Mouse (Mus musculus): ENCODE data around the gene Cd200r3. TPM values are rescaled to one million over a fixed set of nuclear protein-coding genes. Genes with fewer than 3 reads are reported as not detected.

Cd200r3 gene
- 1.5 and 4.2 TPM in 2 replicates for total RNA-seq (2017)

- ATAC-seq (ENCODE audit: extremely low read depth, insufficient number of reproducible peaks, low FRiP score, poor library complexity, severe bottlenecking) = no peak
Measured at GRCm38 (mm10) chr16:44943468-44943867, at the start of gene Cd200r3. Cd200r3 (plus strand) TSS chr16:44943678.

GRCm38 (mm10) chr16:44932016-44932415 is 11.5 kb upstream of the Cd200r3 start:
- no peak for ATAC-seq (ENCODE audit: extremely low read depth, insufficient number of reproducible peaks, low FRiP score, poor library complexity, severe bottlenecking)

DNA sequence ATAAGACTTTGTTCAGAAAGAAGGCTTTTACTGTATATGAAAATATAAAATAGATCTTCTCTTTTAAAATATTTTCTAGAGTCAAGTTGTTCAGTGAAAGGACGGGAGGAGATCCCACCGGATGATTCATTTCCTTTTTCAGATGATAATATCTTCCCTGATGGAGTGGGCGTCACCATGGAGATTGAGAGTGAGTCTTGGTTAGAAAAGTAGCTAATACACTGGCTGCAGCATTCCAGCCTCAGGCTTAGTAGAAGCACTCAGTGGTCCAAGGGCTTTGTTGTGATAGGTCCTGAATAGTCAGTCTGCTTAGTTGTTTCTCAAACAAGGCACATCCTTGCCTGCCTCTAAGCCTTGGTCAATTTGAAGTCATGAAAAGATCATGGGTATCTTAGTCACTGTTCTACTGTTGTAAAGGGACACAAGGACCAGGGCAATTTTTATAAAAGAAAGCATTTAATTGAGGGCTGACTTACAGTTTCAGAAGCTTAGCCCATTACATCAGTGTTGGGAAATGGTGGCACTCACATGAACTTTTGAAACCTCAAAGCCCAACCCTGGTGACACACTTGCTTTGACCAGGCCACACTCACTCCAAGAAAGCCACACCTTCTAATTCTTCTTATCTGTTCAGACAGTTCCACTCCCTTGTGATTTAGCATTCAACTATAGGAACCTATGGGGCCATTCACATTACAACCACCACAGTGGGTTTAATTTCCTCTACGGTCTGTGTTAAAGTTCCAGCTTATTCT is 8.1 kb downstream of the Cd200r3 start:
- ATAC-seq (ENCODE audit: extremely low read depth, insufficient number of reproducible peaks, low FRiP score, poor library complexity, severe bottlenecking) = no peak

GRCm38 (mm10) chr16:44962296-44962695 is 18.8 kb downstream of the Cd200r3 start:
- ATAC-seq (ENCODE audit: extremely low read depth, insufficient number of reproducible peaks, low FRiP score, poor library complexity, severe bottlenecking) = no peak

- peak; percentile 95 for ATAC-seq (ENCODE audit: extremely low read depth, insufficient number of reproducible peaks, low FRiP score, poor library complexity, severe bottlenecking)
Measured at GRCm38 (mm10) chr16:44962777-44963176, 19.3 kb downstream of the Cd200r3 start.

DNA sequence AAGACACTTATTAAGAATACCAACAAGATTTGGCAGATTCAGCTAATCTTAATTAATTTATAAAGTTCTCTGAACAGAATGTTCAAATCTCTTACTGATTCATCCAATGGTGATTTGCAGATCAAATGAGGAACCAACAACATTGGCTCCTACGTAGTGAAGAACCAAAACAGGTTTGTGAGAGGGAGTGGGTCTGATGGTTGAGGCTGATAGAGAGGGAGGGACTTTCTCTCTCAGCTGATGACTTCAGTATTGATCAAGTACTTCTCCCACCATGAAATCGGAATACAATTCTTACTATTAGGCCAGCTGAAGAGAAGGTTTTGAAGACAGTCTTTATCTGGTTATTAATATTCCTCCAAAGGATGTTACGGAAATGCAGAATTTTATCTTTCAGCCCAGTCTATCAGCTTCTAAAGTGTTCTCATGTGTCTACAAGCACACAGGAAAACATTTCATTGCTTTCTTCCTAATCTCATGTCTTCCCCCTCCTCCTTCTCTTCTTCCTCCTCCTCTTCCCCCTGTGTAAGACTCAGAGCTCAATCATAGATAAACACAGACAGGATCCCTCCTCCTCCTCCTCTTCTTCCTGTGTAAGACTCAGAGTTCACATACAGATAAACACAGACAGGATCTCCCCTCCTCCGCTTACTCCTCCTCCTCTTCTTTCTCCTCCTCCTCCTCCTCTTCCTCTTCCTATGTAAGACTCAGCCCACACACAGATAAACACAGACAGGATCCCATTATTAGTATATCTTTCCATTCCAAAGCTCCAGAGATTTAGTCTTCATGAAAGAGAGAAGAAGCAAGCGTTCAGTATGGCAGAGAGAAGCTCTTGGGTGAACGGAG is 21.3 kb downstream of the Cd200r3 start:
- no peak for ATAC-seq (ENCODE audit: extremely low read depth, insufficient number of reproducible peaks, low FRiP score, poor library complexity, severe bottlenecking)

GRCm38 (mm10) chr16:44965428-44965827 is 21.9 kb downstream of the Cd200r3 start:
- no peak for ATAC-seq (ENCODE audit: extremely low read depth, insufficient number of reproducible peaks, low FRiP score, poor library complexity, severe bottlenecking)

DNA sequence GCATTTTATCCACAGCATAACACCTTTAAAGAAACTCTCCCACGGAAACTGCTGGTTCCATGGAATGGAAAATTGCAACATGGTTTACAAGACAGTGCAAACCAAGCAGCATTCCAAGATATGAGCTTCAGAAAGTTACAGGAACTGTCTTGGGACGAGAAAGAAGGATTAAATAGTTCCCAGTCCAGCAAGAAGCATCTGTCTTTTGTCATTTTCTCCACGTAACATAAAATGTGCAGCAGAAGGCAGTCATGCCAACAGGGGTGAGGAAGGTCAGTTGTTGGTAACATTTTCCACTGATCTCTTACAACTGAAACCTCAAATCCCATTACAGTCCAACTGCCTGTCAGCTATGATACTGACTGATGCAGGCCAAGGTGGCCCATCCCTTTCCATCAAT is 22.4 kb downstream of the Cd200r3 start:
- no peak for ATAC-seq (ENCODE audit: extremely low read depth, insufficient number of reproducible peaks, low FRiP score, poor library complexity, severe bottlenecking)

DNA sequence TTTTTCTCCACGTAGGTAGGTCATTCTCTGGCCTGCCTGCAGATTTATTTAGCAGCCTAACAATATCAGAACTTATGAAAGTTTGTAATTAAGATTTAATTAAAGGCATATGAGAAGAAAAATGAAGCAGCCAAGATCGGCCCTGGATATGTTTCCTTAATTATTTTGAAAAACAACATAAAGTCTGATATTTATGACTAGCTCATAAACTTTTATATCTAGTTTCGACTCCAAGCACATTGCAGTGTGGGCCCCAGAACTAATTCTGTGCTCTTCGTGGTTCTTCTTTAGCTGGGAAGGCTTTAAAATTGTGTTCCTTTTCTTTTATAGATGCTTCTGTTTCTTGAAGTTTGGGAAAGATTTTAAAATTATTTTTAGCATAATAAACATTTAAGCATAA is 23.4 kb downstream of the Cd200r3 start:
- no peak for ATAC-seq (ENCODE audit: extremely low read depth, insufficient number of reproducible peaks, low FRiP score, poor library complexity, severe bottlenecking)

DNA sequence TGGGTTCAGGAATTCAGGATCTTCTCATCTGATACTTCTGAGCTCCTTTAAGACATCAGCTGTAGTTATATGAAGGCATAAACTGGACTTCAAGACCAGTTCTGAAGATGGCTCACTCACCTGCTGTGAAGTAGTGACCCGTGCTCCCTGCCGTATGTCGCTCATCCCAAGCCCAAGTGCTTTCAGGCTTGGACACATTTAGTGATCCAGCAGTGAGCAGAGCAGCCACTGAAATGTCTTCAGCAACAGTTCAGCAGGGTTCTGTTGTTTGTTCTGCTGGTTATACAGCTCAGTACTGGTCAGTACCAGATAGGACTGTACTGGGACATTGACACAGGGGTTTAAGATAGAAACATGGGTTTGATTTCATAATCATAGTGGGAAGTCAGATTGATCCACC is 24.6 kb downstream of the Cd200r3 start:
- no peak for ATAC-seq (ENCODE audit: extremely low read depth, insufficient number of reproducible peaks, low FRiP score, poor library complexity, severe bottlenecking)

- no peak for ATAC-seq (ENCODE audit: extremely low read depth, insufficient number of reproducible peaks, low FRiP score, poor library complexity, severe bottlenecking)
Measured at GRCm38 (mm10) chr16:44970925-44971324, 27.4 kb downstream of the Cd200r3 start.

GRCm38 (mm10) chr16:44974042-44974441 is 30.6 kb downstream of the Cd200r3 start:
- no peak for ATAC-seq (ENCODE audit: extremely low read depth, insufficient number of reproducible peaks, low FRiP score, poor library complexity, severe bottlenecking)

DNA sequence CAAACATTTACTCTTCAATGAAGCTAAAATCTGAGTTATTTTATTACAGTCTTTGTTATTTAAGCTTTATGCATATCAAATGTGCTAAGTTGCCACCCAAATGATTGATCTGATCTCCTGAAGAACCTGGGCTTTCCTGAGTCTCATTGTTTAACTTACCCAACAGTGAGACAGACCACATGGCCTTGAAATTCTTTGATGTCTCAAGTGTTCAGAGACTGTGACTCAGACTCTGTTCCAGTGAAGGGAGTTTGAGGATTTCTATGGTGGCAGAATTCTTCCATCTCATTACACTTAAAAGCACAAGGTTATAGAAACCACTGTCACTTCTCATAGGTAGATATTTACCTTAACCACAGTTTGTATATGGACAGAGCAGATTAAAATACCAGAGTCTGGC is 32.6 kb downstream of the Cd200r3 start:
- ATAC-seq (ENCODE audit: extremely low read depth, insufficient number of reproducible peaks, low FRiP score, poor library complexity, severe bottlenecking) = no peak

DNA sequence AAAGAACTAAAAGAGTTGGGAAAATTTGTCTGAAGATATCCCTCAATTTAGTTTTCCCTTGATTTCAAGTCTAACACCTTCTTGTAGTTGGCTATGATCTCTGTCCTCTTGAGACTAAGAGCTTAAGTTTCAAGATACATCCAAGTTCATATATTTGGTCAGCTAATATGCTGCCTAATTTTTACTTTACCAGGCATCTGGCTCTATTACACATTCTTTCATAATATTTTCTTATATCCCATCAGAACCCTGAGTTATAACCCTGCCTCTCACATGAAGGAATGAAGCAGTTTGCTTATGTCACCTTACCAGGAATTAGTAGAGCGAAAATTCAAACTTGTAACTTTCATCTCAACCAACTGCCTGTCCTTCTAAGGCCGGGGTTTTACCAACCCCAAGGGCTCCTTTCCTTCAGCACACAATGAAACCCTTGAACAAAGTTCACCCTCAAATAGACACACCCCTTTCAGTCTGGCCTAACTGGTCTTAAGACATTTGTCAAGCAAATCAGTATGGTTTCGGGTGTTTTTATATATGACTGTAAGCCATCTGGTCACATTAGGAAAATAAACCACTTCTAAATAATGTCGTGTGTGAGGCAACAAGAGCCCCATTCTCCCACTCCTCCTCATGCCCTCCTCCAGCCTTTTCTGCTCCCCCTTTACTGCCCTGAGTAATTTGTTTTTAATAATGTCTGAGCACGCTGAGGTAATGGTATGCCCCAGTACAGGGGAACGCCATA is 33.6 kb downstream of the Cd200r3 start:
- no peak for ATAC-seq (ENCODE audit: extremely low read depth, insufficient number of reproducible peaks, low FRiP score, poor library complexity, severe bottlenecking)

DNA sequence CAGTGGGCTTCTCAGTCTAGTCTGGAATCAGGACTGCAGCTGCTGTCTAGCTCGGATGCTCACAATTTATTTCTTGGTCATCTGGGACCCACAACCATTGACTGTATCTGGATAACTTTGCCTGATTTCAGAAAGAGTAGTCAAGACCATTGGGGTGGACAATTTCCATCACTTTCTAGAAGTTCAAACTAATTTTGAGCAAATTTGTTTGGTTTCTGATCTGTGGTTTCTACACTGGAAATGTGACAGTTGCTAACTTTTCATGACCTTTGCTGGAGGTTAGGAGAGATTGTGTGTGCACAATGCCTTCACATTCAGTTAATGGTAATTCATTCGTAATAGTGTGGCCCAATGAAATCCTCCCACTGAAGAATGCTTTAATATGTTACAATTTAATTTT is 34.7 kb downstream of the Cd200r3 start:
- ATAC-seq (ENCODE audit: extremely low read depth, insufficient number of reproducible peaks, low FRiP score, poor library complexity, severe bottlenecking) = no peak

DNA sequence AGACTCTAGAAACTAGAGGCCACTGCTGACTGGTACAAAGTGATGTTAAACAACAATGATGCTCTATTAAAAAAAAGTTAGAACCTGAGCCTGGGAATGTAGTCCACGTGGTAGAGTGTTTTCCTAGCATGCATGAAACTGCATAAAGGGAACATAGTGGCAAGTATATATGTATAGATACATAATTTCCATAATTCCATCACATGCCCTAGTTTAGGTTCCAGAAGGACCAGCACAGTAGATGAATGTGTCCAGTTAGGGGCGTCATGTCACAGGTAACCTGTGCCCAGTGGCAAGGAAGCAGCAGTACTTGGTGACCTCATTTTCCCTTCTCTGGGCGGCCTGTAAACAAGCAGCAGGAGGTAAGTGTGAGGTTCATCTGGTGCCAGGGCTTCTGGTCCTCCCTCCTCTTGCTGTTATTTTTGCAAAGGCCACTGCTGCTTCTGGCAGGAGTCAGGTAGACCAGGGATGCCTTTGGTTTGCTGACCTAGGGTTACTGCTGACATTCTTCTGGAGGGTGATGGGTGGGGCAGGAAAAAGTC is 35.9 kb downstream of the Cd200r3 start:
- no peak for ATAC-seq (ENCODE audit: extremely low read depth, insufficient number of reproducible peaks, low FRiP score, poor library complexity, severe bottlenecking)

GRCm38 (mm10) chr16:44982972-44983371 is 39.5 kb downstream of the Cd200r3 start:
- no peak for ATAC-seq (ENCODE audit: extremely low read depth, insufficient number of reproducible peaks, low FRiP score, poor library complexity, severe bottlenecking)

DNA sequence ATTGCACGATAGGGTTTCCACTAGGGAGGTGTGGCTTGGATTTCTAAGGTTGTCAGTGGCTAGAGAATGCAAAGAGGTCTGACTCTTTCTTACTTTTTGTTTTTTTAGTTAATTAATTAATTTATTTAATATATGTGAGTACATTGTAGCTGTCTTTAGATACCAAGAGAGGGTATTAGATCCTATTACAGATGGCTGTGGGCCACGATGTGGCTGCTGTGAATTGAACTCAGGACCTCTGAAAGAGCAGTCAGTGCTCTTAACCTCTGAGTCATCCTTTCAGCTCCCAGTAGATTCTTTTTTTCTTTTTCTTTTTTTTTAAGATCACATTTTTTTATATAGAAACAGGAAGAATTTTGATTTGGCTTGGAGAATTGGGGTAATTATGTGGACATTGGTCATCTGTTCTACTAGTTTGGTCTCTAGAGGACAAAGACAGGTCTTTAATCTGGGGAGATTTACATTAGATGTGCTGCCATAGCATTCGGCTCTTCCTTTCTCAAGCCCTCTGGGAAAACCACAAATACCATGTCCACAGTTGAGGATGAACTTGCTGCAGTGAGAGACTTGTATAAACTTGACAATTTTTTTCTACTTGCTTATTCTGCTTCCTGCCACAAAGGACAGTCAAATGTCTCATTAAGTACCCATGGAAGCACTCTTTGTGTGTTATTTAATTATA is 40.0 kb downstream of the Cd200r3 start:
- ATAC-seq (ENCODE audit: extremely low read depth, insufficient number of reproducible peaks, low FRiP score, poor library complexity, severe bottlenecking) = no peak

DNA sequence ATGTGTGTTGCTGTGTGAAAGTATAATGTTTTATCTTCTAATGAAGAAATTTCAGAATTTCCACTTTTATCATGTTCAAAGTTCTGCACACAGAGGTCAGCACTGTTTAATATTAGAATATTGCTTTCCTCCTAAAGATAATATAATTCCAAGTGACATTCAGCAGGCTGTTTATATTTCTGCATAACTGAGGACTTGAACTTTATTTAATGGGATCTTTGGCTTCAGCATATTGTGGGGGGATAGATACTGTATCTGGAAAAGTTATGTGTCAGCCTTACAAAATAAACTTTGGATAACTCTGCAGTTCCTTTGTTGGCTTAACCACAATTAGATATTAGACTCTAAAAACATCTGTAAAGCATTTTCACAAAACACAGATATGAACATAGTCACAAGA is 40.6 kb downstream of the Cd200r3 start:
- ATAC-seq (ENCODE audit: extremely low read depth, insufficient number of reproducible peaks, low FRiP score, poor library complexity, severe bottlenecking) = no peak

Data from neutrophil, adult 5-6 weeks (primary cell).